Mouse (Mus musculus): Measurements from ENCODE around the gene Gm45753.

GRCm38 (mm10) chr8:45264918-45265317, 43.3 kb downstream of the Gm45753 start:
- no peak for TF ChIP-seq CTCF (IDR thresholded peaks at IDR 0.05)
- TF ChIP-seq EP300 (IDR thresholded peaks at IDR 0.05; ENCODE audit: insufficient read depth, low read depth, low read length), result no peak

All from heart, adult 2 months (tissue).